ENCODE assay signal across 7 mouse cellular contexts in the genomic region with DNA sequence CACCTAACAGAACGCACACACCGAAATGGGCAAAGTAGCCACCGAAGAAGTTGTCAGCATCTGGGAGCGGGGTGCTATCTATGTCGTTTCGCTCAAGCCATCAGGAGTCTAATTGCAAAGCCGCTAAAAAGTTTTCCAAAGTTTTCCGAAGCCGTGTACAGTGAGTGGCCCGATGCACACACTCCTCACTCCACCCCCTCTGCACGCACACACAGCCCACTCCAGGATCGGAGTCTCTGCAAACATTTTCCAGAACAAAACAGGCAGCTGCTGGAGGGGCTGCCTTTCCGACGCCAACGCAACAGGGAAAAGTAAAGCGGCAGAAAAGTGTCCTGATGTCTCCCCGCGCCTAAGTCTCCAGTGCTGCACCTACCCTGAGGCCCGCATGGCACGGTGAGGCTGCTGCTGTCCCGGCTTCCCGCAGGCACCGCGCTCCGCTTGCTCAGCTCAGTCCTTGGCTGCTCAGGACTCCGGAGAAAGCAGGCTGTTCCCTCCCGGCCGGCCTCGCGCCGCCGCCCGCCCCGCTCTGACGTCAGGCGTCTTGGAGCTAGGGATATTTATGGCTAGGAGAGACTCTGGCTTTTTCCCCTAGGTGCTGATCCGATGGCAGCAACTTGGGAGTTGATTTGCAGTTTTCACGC. TPM values are rescaled to one million over a fixed set of nuclear protein-coding genes. Genes with fewer than 3 reads are reported as not detected.
A peak's percentile ranks its signal among the peaks of the same experiment; 100 is the strongest.
DNase-seq lines count a peak whose midpoint lies in the region; ATAC-seq lines count a peak whose summit lies in the region.

A gene (minus strand): TSS at position 514 of the 641 bp plus-strand sequence.

- H3K4me2 ChIP-seq in embryonic facial prominence, embryonic 15.5 days (replicated peaks): peak within 1 kb of the TSS; percentile 75
- peak within 1 kb of the TSS; percentile 77 for H3K4me2 ChIP-seq in kidney, embryonic 14.5 days (replicated peaks; ENCODE audit: low read depth, low read length)
- H3K4me2 ChIP-seq in limb, embryonic 15.5 days: peak within 1 kb of the TSS; percentile 55

- H3K9me3 ChIP-seq in embryonic facial prominence, embryonic 15.5 days (replicated peaks): no peaks in the 10 kb centered on the region
- no peaks in the 10 kb centered on the region for H3K9me3 ChIP-seq in heart, embryonic 10.5 days
- H3K9me3 ChIP-seq in kidney, embryonic 14.5 days (ENCODE audit: control insufficient read depth, low read length): no peaks in the 10 kb centered on the region
- H3K9me3 ChIP-seq in limb, embryonic 15.5 days: no peaks in the 10 kb centered on the region

- H3K4me3 ChIP-seq in embryonic facial prominence, embryonic 15.5 days (replicated peaks): peak within 1 kb of the TSS; percentile 61
- H3K4me3 ChIP-seq in heart, embryonic 10.5 days: peak within 1 kb of the TSS; percentile 70
- H3K4me3 ChIP-seq in kidney, embryonic 14.5 days (ENCODE audit: low read length): peak within 1 kb of the TSS; percentile 48
- peak within 1 kb of the TSS; percentile 59 for H3K4me3 ChIP-seq in limb, embryonic 15.5 days

- DNase-seq in brain, adult 2 months (ENCODE audit: low read depth, low spot score): peak; percentile 91
- peak; percentile 87 for DNase-seq in heart, embryonic 10.5 days (ENCODE audit: low spot score)
- DNase-seq in neural tube, embryonic 10.5 days (ENCODE audit: extremely low spot score, low spot score): peak; percentile 85
- peak; percentile 31 to 70 for DNase-seq in urinary bladder, adult 18-20 months (ENCODE audit: low spot score in 2 of 2)

- H3K4me1 ChIP-seq in embryonic facial prominence, embryonic 15.5 days: peaks cover 14% of the 10 kb centered on the region
- peaks cover 35% of the 10 kb centered on the region for H3K4me1 ChIP-seq in heart, embryonic 10.5 days
- peaks cover 18% of the 10 kb centered on the region for H3K4me1 ChIP-seq in kidney, embryonic 14.5 days (ENCODE audit: control insufficient read depth, insufficient read depth, low read length)
- H3K4me1 ChIP-seq in limb, embryonic 15.5 days: peaks cover 29% of the 10 kb centered on the region

- H3K27me3 ChIP-seq in embryonic facial prominence, embryonic 15.5 days: no peaks in the 10 kb centered on the region
- H3K27me3 ChIP-seq in heart, embryonic 10.5 days (ENCODE audit: insufficient read depth, poor library complexity, severe bottlenecking): peaks cover 13% of the 10 kb centered on the region; the same call in 1 of the 2 replicates
- H3K27me3 ChIP-seq in kidney, embryonic 14.5 days (ENCODE audit: control insufficient read depth, insufficient read depth, low read length): no peaks in the 10 kb centered on the region
- no peaks in the 10 kb centered on the region for H3K27me3 ChIP-seq in limb, embryonic 15.5 days

- peak within 1 kb of the TSS; percentile 95 for H3K27ac ChIP-seq in embryonic facial prominence, embryonic 15.5 days (replicated peaks)
- H3K27ac ChIP-seq in heart, embryonic 10.5 days: peak within 1 kb of the TSS; percentile 91
- H3K27ac ChIP-seq in kidney, embryonic 14.5 days (ENCODE audit: low read depth, low read length): peak within 1 kb of the TSS; percentile 63; the same call in 1 of the 2 replicates
- H3K27ac ChIP-seq in limb, embryonic 15.5 days: peak within 1 kb of the TSS; percentile 96

- no peaks in the 10 kb centered on the region for H3K36me3 ChIP-seq in embryonic facial prominence, embryonic 15.5 days
- H3K36me3 ChIP-seq in heart, embryonic 10.5 days: no peaks in the 10 kb centered on the region
- H3K36me3 ChIP-seq in kidney, embryonic 14.5 days (ENCODE audit: control insufficient read depth, insufficient read depth, low read length): no peaks in the 10 kb centered on the region
- no peaks in the 10 kb centered on the region for H3K36me3 ChIP-seq in limb, embryonic 15.5 days

- peak; percentile 89 for ATAC-seq in embryonic facial prominence, embryonic 15.5 days (ENCODE audit: insufficient number of reproducible peaks, low FRiP score, low TSS enrichment, low read depth)
- peak; percentile 94 for ATAC-seq in kidney, embryonic 14.5 days (ENCODE audit: low FRiP score, low TSS enrichment)
- peak; percentile 88 for ATAC-seq in limb, embryonic 15.5 days (ENCODE audit: insufficient number of reproducible peaks, low FRiP score, low TSS enrichment, low read depth)

- WGBS in embryonic facial prominence, embryonic 15.5 days: 1% methylated on average over 38 of the region's 38 CpGs
- WGBS in heart, embryonic 10.5 days: 3% methylated on average over 38 of the region's 38 CpGs
- 2% methylated on average over 38 of the region's 38 CpGs for WGBS in kidney, embryonic 14.5 days
- 2% methylated on average over 38 of the region's 38 CpGs for WGBS in limb, embryonic 15.5 days

- peak within 1 kb of the TSS; percentile 57 for H3K9ac ChIP-seq in embryonic facial prominence, embryonic 15.5 days
- H3K9ac ChIP-seq in kidney, embryonic 14.5 days (ENCODE audit: low read depth, low read length): peak within 1 kb of the TSS; percentile 64
- H3K9ac ChIP-seq in limb, embryonic 15.5 days: peak within 1 kb of the TSS; percentile 65

RNA-seq across cellular contexts. Expression of the gene that starts here (rescaled TPM):
- 10.5 and 13.1 TPM in 2 replicates for polyA plus RNA-seq in embryonic facial prominence, embryonic 15.5 days (2015; fragmentation: Nextera tagmentation; extraction: Ambion mirVana)
- polyA plus RNA-seq in heart, embryonic 10.5 days (2016; fragmentation: Nextera tagmentation; extraction: Ambion mirVana): 3.9 and 8.8 TPM in 2 replicates
- polyA plus RNA-seq in kidney, embryonic 14.5 days (2014; fragmentation: Nextera tagmentation; extraction: Ambion mirVana): 4.7 and 7.9 TPM in 2 replicates
- 8.3 and 9.9 TPM in 2 replicates for polyA plus RNA-seq in limb, embryonic 15.5 days (2015; fragmentation: Nextera tagmentation; extraction: Ambion mirVana)

Comparison
In these comparisons a context has a peak if more than half of its experiments do, and no peak if none do; other contexts are left out.
1. Peak in every context shown above with its lines: DNase-seq, ATAC-seq, H3K4me3 ChIP-seq and H3K27ac ChIP-seq.